Mouse (Mus musculus): ENCODE data around the gene Exoc7.
"Not testable (repeated sequence)": the region's sequence is repeated elsewhere in the genome, so short reads cannot be mapped to it uniquely, and the experiment has no call there.

Gene Exoc7

DNA sequence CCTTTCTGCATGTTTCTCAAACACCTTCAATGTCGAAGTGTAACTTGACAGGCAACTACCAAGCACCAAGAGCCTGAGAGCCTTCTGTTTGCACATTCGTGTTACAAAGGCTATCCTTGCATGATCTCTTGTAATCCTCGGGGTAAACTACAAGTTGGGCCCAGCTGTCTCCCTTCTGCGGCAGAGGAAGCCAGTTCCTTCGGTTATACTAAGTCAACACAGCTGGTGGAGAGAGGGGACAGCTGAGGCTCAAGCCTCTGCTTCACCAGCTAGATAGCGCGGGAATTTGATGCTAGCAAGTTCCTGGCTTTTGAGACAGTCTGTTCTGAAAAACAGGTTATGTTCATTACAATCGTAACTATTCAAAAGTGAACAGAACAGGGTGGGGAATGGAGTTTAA is 5.3 kb upstream of the Exoc7 start:
- DNase-seq: no peak

DNA sequence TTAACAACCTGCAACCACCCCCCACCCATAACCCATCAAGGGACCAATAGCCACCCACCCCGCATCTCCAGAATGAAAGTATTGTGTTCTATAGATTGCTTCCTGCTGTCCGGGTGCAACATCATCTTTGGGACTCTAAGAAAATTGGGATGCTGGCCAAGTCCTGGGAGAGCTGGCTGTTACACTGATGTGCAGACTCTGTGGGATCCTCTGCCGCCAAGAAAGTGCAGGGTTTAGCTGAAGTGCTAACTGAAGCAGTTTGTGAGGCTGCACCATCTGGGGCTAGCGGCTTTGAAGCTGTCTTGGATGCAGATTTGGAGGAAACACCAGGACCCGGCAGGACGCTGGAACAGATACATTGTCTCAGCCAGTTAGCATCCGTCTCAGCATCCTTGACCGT is 4.1 kb upstream of the Exoc7 start:
- no peak for DNase-seq

DNA sequence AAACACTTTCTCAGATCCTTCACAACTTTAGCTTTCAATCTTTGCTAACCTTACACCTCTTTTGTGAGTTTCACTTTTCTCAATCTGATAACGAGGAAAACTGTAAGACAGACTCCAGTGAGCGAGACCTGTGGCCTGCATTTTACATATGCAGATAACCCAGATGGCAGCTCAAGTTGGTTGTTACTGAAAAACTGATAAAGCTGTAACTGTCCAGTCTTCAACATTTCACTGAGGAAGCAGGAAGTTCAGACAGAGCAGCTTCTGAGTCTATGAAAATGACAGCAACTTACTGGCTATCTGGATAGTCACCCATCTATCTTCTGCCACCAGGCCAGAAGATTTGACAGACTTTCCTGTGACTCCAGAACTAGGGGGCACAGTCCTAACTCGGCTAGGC is 2.6 kb upstream of the Exoc7 start:
- DNase-seq: no peak

DNA sequence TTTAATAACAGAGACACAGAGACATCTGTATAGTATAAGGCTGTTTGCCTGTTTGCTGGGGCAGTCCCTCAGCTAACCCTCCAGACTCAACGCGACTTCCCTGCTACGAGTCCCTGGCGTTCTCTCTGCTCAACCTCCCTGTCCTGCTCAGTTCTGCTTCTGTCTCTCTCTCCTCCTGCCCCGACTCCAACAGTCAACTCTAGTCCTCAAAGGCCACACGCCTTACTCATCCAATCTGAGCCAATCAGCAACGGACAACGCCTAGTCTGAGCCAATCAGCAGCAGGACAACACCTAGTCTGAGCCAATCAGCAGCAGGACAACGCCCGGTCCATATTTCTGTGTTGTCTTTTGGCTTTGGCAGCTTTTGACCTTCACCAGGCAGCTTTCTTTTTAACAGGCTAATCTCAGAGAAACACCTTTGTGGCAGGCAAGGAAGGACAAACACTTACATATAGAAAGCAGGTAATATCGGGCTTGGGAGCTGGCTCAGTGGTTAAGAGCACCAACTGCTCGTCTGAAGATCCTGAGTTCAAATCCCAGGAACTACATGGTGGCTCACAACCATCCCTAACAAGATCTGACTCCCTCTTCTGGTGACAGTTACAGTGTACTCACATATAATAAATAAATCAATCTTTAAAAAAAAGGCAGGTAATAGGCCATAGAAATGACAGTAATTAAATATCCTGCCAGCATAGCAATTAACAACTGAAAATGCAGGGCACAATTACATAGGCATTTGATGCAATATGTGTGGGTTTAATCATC is 914 bp upstream of the Exoc7 start:
- DNase-seq: no peak

DNA sequence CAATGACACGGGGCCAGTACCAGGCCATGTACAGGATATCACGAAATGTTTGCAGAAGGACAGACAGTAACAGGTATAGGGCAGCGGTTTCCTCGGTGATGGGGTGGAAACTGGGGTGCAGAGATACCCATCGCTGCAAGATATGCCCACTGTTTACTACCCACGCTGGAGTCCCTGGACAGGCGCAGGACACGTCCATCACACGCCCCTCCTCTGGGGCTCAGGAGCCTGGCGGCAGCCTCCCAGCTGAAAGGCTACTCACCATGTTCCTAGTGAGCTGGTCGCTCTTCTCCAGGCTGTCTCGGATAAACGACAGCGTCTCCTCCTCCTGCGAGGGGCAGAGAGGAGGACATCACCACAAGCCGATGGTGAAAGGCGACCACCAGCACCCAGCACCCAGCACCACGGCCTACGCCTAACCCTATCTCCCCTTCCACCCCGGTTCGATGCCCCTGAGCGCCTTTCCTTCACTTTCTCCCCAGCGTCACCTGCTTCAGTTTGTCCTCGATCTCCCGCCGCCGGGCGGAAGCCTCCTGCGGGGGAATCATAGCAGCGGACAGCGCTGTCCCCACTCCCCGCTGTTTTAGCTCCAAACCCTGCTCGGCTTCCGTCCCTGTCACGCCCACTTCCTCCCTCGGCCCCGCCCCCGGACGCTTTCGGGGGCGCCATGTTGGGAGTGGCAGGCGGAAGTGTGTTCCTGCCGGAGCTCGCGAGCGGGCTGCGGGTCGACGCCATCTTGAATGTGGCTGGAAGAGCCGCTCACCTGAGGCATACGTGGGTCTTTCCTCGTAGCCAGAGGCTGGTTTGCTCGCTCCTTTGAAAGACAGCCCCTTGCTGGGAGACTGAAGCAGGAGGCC is 679 bp downstream of the Exoc7 start:
- DNase-seq: peak; percentile 94 to 96

DNA sequence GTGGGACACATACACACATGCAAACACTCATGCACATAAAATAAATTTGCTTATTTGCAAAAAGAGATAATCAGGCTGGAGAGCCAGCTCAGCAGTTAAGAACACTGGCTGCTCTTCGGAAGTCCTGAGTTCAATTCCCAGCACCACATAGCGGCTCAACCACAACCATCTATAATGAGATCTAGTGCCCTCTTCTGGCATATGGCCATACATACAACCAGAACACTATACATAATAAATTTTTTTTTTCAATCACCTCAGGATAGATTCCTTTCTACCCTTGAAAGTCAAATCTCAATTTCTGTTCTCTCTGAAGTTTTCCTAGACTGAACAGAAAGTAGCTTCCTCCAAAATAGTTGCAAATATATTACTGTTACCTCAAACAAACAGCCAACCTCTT is 1.6 kb downstream of the Exoc7 start:
- no peak for DNase-seq

DNA sequence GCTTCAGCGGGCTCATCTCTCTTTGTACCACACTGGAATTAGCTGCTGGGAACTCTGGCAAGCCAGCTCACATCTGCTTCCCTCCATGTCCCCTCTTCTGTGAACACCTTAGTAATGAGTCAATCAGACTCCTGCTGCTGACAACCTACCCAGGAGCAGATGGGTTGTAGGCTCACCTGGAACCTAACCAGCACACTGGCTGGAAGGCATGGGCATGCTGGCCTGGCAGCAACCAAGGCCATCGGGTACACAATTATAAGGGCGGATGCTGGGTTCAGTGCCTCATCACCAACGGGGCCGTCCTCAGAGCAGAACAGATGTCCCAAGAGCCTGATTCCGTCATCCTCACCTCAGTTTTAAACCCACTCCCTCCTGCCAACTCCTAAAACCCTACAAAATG is 8.4 kb downstream of the Exoc7 start:
- no peak for DNase-seq

DNA sequence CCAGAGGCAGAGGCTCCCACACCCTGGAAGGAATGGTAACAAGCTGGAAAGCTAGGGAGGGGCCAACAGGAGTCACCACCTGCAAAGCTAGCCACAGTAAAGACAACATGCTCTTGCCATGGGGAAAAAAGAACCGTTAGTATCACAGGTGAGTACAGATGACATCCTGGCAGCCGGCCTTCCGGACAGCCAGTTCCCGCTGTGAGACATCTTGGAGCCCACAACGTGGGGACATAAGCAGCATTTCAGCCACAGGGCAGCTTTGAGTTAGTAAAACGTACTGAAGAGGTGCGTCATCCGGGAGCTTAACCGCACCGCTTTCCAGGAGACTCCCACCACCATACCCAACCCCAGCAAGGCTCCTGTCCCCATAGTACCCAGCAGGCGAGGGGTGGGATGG is 8.8 kb downstream of the Exoc7 start:
- DNase-seq: no peak

DNA sequence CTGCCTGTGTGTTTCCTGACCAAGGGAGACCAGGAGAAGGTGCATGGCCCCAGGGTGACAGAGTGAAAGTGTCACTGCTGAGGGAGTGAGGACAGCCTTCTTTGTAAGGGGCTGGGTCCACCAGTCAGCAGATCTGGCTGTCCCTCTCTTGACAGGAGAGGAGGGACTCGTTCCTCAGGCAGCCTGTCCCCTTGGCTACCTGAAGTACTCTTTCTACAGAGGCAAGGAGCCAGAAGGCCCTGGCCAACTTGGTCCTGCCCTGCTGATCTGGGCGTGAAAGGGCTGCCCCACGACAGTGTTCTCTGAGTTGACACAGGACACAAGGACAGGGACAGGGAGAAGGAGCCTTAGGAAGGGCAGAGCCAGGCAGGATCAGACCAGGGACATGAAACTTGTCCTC is 10.0 kb downstream of the Exoc7 start:
- no peak for DNase-seq

DNA sequence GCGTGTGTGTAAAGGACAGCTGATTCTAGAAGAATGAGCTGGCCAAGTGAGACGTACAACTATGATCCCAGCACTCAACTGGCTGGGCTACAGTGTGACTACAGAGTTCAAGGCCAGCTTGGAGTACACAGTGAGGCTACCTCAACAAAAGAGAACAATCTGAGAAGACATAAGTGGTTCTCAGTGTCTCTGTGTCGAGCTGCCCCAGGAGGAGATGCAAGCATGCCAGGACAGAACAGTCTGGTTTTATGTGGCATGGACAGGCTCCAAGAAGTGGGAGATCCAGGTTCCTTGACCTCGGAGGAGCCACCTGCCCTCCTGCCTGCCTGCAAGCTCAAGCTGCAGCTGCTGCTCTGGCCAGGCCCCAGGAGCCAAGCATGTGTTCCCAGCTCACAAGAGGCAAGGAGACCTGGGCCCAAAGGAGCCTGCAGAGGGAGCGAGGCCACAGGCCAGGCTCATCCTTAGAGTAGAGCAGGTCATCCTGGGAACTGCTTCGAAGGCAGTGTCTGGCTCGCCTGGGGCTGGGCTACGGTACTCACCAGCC is 10.8 kb downstream of the Exoc7 start:
- DNase-seq: no peak

DNA sequence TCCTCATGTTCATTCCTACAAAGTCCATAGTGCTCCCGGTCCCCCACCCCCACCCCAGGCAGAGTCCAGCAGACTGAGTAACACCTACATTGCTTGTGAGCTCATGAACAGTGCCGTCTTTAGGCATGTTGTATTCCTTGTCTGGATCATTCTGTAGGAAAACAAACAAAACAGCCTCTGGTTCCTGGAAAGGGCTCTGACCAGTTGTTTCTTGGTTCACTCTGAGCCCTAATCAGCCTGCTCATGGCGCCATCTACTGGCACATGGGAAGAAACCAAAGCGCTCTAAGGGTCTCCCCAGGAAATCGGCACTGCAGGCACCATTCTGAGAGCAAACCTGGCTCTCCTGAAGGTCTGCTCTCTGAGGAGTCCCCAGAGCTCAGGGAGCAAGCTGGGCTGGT is 12.7 kb downstream of the Exoc7 start:
- peak; percentile 44 to 48 for DNase-seq

DNA sequence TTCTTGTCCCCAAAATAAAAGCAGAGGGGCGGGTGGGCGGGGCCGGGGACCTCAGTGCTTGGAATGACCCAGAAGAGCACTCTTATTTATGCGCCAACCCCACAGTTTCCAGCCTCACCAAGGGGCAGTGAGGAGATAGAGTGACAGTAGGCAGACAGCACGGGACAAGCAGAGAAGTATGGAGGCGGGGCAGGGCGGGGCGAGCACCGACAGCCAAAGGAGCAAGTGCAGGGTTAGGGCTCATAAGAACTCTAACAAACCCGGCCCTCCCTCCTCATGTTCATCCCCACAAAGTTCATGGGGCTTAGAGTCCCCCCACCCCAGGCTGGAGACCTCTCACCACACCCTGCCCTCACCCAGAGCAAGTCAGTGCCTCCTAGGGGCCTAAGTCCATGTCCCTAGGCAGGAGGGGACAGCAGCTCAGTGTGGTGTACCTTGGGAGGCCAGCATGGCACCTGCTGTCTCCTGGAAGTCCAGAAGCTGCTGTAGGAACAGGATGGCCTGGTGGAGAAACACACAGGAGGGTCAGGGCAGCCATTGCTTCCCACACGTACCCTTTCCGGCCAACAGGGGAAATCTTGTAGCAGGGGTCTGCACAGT is 13.4 kb downstream of the Exoc7 start:
- no peak for DNase-seq

DNA sequence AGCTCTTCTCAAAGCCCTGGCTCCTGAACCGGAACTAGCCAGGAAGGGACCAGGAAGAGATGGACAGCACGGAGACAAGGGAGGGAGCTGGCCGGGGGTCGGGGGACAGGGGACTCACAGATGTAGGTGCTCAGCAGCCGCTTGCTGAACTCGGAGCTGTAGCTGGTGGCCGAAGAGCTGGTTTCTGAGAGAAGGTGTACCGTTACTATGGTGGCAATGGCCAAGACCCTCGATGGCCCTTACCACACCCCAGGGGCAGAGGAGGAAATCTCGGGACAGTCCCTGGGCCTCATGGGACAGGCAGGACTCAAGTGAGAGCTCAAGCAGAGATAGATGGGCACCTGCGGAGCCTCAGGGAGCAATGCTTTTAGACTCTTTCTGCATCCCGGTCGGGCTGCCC is 14.6 kb downstream of the Exoc7 start:
- DNase-seq: no peak

DNA sequence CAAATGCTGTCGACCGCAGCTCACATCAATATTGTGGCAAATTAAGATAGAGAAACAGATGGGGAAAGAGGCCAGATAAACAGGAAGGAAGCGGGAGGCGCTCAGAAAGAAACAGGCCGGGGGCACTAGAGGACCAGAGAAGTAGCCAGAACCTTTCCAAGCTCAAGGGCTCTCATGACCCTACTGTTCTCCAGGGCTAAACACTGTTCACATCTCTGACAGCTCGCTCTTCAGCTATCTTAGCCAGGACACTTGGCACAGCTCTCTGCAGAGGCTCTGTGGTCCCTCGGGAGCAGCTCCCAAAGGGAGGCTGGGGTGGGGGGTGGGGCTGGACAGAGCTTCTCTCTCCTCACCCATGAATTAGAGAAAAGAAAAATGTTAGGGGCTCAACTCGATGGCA is 16.5 kb downstream of the Exoc7 start:
- no peak for DNase-seq

DNA sequence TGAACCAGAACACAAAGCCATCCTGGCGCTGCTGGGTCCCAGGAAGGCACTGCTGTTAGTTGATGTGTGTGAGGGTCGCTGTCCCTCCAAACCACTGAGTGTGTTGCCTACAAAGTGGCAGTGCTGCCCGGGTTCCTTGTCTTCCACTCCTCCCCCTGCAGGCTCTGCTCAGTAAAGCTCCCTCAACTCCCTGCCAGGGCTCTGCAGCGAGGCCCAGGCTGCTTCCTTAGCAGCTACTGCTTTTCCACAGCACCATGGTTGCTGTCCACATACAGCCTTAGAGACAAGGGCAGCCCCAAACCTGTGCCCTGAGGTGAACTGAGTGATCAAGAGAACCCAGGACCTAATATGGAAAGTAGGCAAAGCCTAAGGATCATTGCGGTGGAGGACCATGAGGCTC is 19.7 kb downstream of the Exoc7 start:
- no peak for DNase-seq

DNA sequence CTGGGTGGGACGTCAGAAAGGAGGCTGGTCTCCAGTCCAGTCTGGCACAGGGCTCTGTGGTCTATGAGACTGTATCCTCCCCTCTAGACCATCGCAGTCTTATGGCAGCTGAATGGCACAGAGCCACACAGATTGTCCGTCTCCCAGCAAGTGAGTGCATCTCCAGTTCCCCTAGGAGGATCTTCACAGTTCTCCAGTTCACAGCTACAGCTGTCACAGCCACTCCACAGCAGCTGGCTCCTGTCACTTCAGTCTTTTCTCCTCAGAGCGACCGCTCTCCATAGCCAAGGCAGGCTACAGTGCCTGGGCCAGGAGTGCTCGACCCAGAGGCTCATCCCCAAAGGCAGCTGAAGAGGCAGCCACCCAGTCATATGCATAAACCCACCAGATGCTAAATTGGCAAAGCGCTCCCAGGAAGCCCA is 21.3 kb downstream of the Exoc7 start:
- no peak for DNase-seq

DNA sequence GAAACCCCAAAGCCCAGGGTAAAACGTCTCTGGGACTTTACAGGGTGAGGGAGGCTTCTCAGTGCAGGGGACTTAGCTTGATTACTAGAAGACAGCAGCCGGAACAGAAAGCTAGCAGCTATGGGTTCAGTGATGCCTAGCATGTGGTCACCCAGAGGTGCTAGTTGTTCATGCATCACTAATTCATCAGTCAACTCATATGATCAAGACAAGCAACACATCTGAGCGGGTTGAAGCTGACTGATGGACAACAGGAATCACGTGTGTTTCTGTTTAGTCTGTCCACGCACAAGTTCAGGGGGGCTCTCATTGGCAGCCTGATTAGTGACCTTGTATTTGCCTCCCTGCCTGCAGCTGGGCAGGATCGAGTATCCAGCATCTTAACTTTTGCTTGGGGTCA is 23.1 kb downstream of the Exoc7 start:
- DNase-seq: no peak

DNA sequence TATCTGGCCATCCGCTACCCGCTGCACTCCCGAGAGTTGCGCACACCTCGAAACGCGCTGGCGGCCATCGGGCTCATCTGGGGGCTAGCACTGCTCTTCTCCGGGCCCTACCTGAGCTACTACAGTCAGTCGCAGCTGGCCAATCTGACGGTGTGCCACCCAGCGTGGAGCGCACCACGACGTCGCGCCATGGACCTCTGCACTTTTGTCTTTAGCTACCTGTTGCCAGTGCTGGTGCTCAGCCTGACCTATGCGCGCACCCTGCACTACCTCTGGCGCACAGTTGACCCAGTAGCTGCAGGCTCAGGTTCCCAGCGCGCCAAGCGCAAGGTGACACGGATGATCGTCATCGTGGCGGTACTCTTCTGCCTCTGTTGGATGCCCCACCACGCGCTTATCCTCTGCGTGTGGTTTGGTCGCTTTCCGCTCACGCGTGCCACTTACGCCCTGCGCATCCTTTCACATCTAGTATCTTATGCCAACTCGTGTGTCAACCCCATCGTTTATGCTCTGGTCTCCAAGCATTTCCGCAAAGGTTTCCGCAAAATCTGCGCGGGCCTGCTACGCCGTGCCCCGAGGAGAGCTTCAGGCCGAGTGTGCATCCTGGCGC is 24.0 kb downstream of the Exoc7 start:
- DNase-seq: no peak

DNA sequence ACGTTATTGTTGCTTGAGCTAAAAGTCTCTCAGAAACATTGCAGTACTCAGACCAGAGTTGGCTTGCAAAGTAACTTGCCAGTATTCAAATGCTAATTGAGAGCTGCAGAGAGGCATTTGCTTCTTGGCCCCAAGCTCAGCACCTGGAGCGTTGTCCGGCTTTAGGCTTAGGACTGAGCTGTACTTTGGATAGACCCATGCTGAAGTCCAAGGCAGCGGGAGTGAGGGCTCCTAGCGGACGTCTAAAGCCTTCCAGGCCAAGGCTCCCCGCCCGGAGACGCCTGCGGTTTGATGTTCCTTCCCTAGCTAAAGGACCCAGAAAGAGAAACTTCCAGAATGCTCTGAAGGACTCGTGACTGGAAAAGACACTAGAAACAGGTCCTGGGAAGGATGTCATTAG is 24.9 kb downstream of the Exoc7 start:
- DNase-seq: no peak

DNA sequence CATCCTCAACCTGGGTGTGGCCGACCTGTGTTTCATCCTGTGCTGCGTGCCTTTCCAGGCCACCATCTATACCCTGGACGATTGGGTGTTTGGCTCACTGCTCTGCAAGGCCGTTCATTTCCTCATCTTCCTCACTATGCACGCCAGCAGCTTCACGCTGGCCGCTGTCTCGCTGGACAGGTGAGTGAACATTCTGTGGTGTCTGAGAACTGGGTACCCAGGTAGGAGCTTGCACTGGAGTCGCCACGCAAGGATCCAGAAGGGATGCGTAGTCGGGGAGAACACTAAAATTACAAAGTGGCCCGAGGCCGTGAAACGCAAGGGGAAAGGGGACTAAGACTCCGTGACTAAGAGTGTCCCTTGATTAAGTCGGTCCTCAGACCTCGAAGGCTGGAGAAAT is 25.4 kb downstream of the Exoc7 start:
- no peak for DNase-seq

DNA sequence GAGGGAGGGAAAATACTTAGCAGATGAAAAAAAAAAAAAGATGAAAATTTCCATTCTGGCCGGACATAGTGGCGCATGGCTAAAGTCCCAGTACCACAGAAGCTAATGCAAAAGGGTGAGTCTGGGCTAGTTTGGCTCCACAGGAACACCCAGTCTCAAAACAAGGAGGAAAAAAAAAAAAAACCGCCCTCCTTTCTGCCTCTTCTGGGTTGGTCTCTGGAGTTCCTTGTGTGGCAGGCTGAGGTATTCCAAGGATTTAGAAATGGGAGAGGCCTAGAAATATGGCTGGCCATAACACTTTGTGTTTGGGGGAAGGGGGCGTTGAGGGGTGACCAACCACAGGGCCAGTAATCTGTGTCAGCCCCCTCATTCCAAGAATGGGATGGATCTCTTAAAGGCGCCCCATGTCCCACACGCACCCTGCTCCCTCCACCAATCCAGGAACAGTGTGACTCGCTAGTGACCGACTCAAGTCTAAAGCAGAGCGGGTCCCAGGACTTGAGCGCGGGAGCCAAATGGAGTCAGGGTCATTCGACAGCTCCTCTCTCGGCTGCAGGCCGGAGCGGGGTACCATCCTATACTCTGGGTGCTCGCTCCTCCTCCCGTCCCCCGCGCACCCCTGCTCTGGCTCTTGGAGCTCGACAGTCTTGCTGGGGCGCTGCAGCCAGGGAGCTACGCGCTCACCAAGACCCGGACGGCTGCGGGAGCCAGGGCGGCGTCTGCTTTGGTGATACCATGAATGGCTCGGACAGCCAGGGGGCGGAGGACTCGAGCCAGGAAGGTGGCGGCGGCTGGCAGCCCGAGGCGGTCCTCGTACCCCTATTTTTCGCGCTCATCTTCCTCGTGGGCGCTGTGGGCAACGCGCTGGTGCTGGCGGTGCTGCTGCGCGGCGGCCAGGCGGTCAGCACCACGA is 26.0 kb downstream of the Exoc7 start, which contains the start of gene Galr2:
Gene Galr2 (plus strand): TSS at position 189 of the 913 bp plus-strand sequence.
- DNase-seq: no peak

DNA sequence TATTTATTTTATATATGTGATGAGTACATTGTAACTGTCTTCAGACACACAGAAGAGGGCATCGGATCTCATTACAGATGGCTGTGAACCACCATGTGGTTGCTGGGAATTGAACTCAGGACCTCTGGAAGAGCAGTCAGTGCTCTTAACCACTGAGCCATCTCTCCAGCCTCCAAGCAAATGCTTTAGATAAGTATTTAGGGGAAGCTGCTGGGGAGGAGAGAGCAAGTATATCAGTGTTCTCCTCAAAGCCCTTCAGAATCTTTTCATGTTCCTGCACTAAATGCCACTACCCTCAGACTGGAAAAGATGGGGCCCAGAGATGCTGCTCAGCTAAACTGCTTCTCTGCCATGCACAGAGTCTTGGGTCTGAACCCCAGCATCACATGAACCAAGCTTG is 29.8 kb downstream of the Exoc7 start:
- DNase-seq: not testable (repeated sequence)

Measured in thymus, postnatal 36 days (tissue).